Mouse (Mus musculus) myocyte (in vitro differentiated cells): ENCODE results near the gene Hip1. TPM values are rescaled to one million over a fixed set of nuclear protein-coding genes. Genes with fewer than 3 reads are reported as not detected.

Source experiments
- H3K27me3 ChIP-seq: one replicate; pipeline ENCODE4 v1.6.1; 2011; ENCODE audit not compliant: control insufficient read depth, insufficient read depth, insufficient read length
- H3K36me3 ChIP-seq: one replicate; pipeline ENCODE4 v1.6.1; 2011; ENCODE audit not compliant: control insufficient read depth, insufficient read depth
- H3K4me2 ChIP-seq: one replicate; pipeline ENCODE4 v1.6.1; 2011; ENCODE audit warnings: low read depth, control low read depth
- H3K4me3 ChIP-seq: one replicate; pipeline ENCODE4 v1.5.1; 2011; ENCODE audit warnings: mild to moderate bottlenecking, control low read depth, moderate library complexity
- H3K79me2 ChIP-seq: one replicate; pipeline ENCODE4 v1.6.1; 2011; ENCODE audit not compliant: control insufficient read depth, insufficient read depth
- H3ac ChIP-seq: one replicate; pipeline ENCODE4 v1.6.1; 2011; ENCODE audit not compliant: control insufficient read depth, insufficient read length
- CEBPB ChIP-seq: IDR thresholded peaks from 2 replicates; pipeline ENCODE4 v1.6.1; 2011; ENCODE audit warnings: mild to moderate bottlenecking, moderate library complexity; ENCODE audit not compliant: poor library complexity, insufficient read depth, severe bottlenecking
- E2F4 ChIP-seq: IDR thresholded peaks from one replicate; pipeline ENCODE4 v1.6.1; 2011; ENCODE audit warnings: mild to moderate bottlenecking, control low read depth, moderate library complexity; ENCODE audit not compliant: insufficient read depth
- MAX ChIP-seq: IDR thresholded peaks from one replicate; pipeline ENCODE4 v1.6.1; 2011; ENCODE audit warnings: low read depth, mild to moderate bottlenecking, control low read depth
- MYOD1 ChIP-seq, 3 experiments: IDR thresholded peaks; one replicate each; pipeline ENCODE4 v1.6.1; 2011; ENCODE audit warnings: control low read depth in 2 of 3, low read depth in 2 of 3, mild to moderate bottlenecking in 2 of 3, moderate library complexity in 1 of 3; ENCODE audit not compliant: insufficient read length in 2 of 3, control insufficient read depth in 1 of 3
- MYOG ChIP-seq, 3 experiments: IDR thresholded peaks; one replicate each; pipeline ENCODE4 v1.6.1; 2011; ENCODE audit warnings: control low read depth in 2 of 3, low read depth in 2 of 3, mild to moderate bottlenecking in 2 of 3; ENCODE audit not compliant: insufficient read length in 2 of 3, control insufficient read depth in 1 of 3, insufficient read depth in 1 of 3
- POLR2A ChIP-seq: IDR thresholded peaks from one replicate; pipeline ENCODE4 v1.6.1; 2011; ENCODE audit warnings: low read depth, mild to moderate bottlenecking, control low read depth, moderate library complexity; ENCODE audit not compliant: insufficient read length
- POLR2AphosphoS2 ChIP-seq: IDR thresholded peaks from one replicate; pipeline ENCODE4 v1.6.1; 2011; ENCODE audit warnings: low read depth, control low read depth; ENCODE audit not compliant: insufficient read length
- REST ChIP-seq: IDR thresholded peaks from one replicate; pipeline ENCODE4 v1.6.1; 2011; ENCODE audit warnings: mild to moderate bottlenecking, control low read depth, moderate library complexity; ENCODE audit not compliant: insufficient read depth, insufficient read length
- SRF ChIP-seq: IDR thresholded peaks from one replicate; pipeline ENCODE4 v1.6.1; 2011; ENCODE audit warnings: low read depth; ENCODE audit not compliant: control insufficient read depth, insufficient read length
- TCF12 ChIP-seq: IDR thresholded peaks from one replicate; pipeline ENCODE4 v1.6.1; 2011; ENCODE audit warnings: mild to moderate bottlenecking, control low read depth; ENCODE audit not compliant: poor library complexity, insufficient read depth, severe bottlenecking
- TCF3 ChIP-seq: IDR thresholded peaks from one replicate; pipeline ENCODE4 v1.6.1; 2011; ENCODE audit warnings: low read depth, control low read depth; ENCODE audit not compliant: insufficient read length
- USF1 ChIP-seq: IDR thresholded peaks from one replicate; pipeline ENCODE4 v1.6.1; 2011; ENCODE audit warnings: low read depth, mild to moderate bottlenecking, control low read depth, moderate library complexity
- polyA plus RNA-seq: library from polyadenylated mRNA; unstranded; fragments of >200 nt; fragmentation: generic; extraction: Trizol; gene quantifications from one replicate; pipeline ENCODE4 v1.2.1, GENCODE M21; 2012; ENCODE audit warnings: missing spikeins

The Hip1 gene
- polyA plus RNA-seq = 65.2 TPM

DNA sequence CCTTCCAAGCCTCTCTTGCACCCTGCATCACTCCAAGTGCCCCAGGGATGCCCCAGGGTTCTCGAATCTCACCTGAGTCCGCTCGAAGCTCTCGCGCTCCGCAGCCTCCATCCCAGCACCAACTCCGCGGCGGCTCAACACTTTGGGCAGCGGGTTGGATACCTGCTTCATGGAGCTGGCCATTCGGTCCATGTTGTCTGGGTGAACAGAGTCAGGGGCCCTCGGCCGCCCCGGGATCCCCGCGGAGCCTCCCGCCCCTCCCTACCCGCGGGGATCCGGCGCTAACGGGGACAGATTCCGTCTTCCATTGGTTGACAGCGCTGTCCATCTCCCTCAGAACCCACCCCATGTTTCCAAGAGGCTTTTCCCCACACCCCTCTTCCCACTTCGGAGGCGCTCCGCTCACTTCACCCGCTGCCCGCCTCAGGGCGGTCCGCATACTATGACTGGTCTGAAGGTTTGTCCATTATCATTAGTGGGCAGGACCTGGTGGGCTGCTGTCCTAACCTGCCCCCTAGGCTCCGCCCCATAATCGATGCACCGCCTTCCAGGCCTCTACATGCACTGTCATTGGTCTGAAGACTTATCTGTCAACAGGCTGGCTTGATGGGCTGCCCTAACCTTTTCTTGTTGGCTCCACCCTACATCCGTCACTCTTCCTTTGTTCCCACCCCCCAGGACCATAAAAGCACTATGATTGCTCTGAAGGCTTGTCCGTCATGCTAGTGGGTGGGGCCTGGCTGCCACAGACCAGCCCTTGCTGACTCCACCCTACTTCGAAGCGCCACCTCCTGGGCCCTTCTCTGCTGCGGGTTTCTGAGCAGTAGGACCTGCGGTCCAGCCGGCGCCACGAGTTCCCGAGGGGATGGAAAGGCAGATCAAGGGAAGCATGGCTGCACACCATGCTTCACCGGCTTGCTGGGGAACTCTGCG is at the start of gene Hip1:
Hip1 (minus strand) TSS at position 256 of the 933 bp plus-strand sequence.
- TF ChIP-seq MYOG (IDR thresholded peaks at IDR 0.05; ENCODE audit: control insufficient read depth in 1 of 3, insufficient read depth in 1 of 3, insufficient read length in 2 of 3, low read depth in 2 of 3) = no peak
- TF ChIP-seq REST = no peak
- no peak for TF ChIP-seq TCF3
- peak; percentile 80 for TF ChIP-seq POLR2A
- no peak for TF ChIP-seq MAX
- peak; percentile 49 for TF ChIP-seq SRF
- no peak for TF ChIP-seq E2F4
- no peak for TF ChIP-seq USF1
- no peak for TF ChIP-seq TCF12
- no peak for TF ChIP-seq MYOD1 (IDR thresholded peaks at IDR 0.05; ENCODE audit: control insufficient read depth in 1 of 3, insufficient read length in 2 of 3, low read depth in 2 of 3)
- TF ChIP-seq POLR2AphosphoS2 = peak; percentile 64
- no peaks in the 10 kb centered on the region for H3K36me3 ChIP-seq
- peaks cover 21% of the 10 kb centered on the region for H3K79me2 ChIP-seq
- no peaks in the 10 kb centered on the region for H3K27me3 ChIP-seq
- peak within 1 kb of the TSS; percentile 21 for H3ac ChIP-seq
- peak within 1 kb of the TSS; percentile 82 for H3K4me2 ChIP-seq
- H3K4me3 ChIP-seq = peak within 1 kb of the TSS; percentile 91

DNA sequence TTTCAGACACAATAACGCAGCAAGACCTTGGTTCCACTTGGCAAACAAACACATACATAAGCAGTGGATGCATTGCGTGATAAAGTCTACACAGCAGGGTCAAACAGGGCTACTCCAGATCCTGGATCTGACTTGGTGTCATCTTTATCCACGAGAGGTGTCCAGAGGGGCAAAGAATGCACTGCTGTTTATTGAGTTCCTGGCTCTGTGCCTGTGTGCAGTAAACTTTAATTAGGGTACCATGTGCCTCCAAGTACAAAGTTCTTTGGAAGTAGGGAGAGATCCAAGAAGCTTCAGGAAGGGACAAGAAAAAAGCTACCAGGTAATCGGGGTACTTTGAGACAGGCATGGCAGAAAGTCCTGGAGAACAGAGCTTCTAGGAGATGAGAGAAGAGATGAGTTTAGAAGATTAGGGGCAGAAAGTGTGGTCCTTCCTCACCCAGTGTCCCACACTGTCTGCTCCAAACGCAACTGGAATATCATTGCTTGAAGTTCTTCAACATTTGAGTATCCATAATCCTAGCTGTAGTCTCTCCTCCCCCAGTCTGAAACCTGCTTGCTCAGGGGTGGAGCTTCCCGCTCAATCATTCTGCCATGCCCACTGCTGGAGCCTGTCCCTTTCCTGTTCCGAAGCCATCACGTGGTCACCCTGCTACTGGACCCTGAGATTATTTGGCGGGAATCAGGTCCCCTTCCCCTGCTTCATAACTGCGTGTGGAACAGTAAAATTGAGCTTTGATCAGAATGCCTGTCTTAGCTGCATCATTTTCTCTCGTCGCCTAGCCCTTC is 45.3 kb upstream of the Hip1 start:
- Histone ChIP-seq H3K79me2 (no peaks in the 10 kb centered on the region), H3K4me3 (no peak overlapping the region), H3ac (no peak overlapping the region), H3K27me3 (peaks cover 1% of the 10 kb centered on the region), H3K36me3 (no peaks in the 10 kb centered on the region), H3K4me2 (no peak overlapping the region)
- TF ChIP-seq MYOD1 (IDR thresholded peaks at IDR 0.05; ENCODE audit: control insufficient read depth in 1 of 3, insufficient read length in 2 of 3, low read depth in 2 of 3) (no peak), POLR2AphosphoS2 (no peak)

DNA sequence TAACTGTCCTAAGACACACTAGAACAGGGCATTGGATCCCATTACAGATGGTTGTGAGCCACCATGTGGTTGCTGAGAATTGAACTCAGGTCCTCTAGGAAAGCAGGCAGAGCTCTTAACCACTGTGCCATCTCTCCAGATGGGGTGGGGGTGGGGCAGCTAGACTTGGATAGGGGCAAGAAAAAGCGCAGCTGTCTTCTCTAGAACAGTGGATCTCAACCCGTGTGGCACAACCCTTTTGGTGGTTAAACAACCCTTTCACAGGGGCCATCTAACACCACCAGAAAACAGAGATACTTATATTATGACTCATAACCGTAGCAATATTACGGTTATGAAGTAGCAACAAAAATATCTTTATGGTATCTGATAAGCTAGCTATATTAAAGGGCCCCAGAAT is 42.8 kb upstream of the Hip1 start:
- H3K4me2 ChIP-seq = no peak overlapping the region
- H3K79me2 ChIP-seq = no peaks in the 10 kb centered on the region
- H3ac ChIP-seq = no peak overlapping the region
- H3K4me3 ChIP-seq = no peak overlapping the region
- H3K27me3 ChIP-seq = no peaks in the 10 kb centered on the region
- no peaks in the 10 kb centered on the region for H3K36me3 ChIP-seq
- TF ChIP-seq TCF3 (no peak), MYOD1 (IDR thresholded peaks at IDR 0.05; ENCODE audit: control insufficient read depth in 1 of 3, insufficient read length in 2 of 3, low read depth in 2 of 3) (peak in 2 of 3 experiments; percentile 40 to 69), MYOG (IDR thresholded peaks at IDR 0.05; ENCODE audit: control insufficient read depth in 1 of 3, insufficient read depth in 1 of 3, insufficient read length in 2 of 3, low read depth in 2 of 3) (peak in 2 of 3 experiments; percentile 32 to 35), POLR2AphosphoS2 (no peak)

DNA sequence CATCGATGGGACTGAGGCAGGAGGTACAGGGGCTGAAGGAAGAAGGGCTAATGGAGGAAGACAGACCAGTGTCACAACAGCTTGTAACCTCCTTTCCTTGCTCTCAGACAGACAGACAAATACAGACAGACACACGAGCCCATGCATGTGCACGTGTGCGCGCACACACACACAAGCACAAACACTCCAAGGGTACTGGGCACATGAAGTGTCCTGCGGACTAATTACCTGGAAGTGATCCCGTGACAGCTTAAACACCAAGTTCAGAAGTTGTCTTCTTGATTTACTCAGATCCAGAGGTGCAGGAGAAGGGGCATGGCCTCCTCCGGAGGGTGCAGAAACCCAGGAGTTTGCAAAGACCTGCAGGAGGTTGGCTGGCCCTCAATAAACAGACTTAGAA is 40.8 kb upstream of the Hip1 start:
- H3K79me2 ChIP-seq = no peaks in the 10 kb centered on the region
- H3K4me2 ChIP-seq = no peak overlapping the region
- no peak for TF ChIP-seq REST
- no peak for TF ChIP-seq MYOD1 (IDR thresholded peaks at IDR 0.05; ENCODE audit: control insufficient read depth in 1 of 3, insufficient read length in 2 of 3, low read depth in 2 of 3)
- no peak overlapping the region for H3ac ChIP-seq
- no peaks in the 10 kb centered on the region for H3K27me3 ChIP-seq
- no peak overlapping the region for H3K4me3 ChIP-seq
- H3K36me3 ChIP-seq = no peaks in the 10 kb centered on the region

DNA sequence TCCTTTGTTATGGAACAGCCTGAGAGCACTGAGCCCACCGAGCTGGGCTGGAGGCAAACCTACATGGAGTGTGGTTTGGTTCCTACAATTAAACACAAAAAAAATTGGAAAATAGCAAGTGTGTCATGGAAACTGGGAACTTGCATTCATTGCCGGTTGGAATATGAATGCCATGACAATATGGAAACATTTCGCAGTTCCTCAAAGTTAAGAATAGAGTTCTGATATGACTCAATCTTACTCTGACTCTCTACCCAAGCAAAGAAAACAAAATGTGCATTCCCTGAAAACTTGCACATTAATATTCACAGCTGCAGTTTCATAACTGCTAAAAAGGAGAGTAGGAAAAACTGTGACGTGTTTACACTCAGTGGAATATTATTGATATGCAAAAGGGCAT is 37.4 kb upstream of the Hip1 start:
- H3K4me3 ChIP-seq = no peak overlapping the region
- no peak for TF ChIP-seq USF1
- no peak for TF ChIP-seq REST
- no peak for TF ChIP-seq CEBPB
- no peak for TF ChIP-seq MYOG (IDR thresholded peaks at IDR 0.05; ENCODE audit: control insufficient read depth in 1 of 3, insufficient read depth in 1 of 3, insufficient read length in 2 of 3, low read depth in 2 of 3)
- no peak for TF ChIP-seq POLR2AphosphoS2
- no peak for TF ChIP-seq SRF
- TF ChIP-seq TCF3 = no peak
- TF ChIP-seq MYOD1 (IDR thresholded peaks at IDR 0.05; ENCODE audit: control insufficient read depth in 1 of 3, insufficient read length in 2 of 3, low read depth in 2 of 3) = no peak
- H3ac ChIP-seq = no peak overlapping the region
- no peaks in the 10 kb centered on the region for H3K36me3 ChIP-seq
- no peaks in the 10 kb centered on the region for H3K27me3 ChIP-seq
- H3K4me2 ChIP-seq = no peak overlapping the region
- H3K79me2 ChIP-seq = no peaks in the 10 kb centered on the region
